Mouse (Mus musculus) G1E (cell line): ENCODE measurements at regions not wholly inside any gene's neighbourhood (a gene's known extent, or its start where the extent isn't known, plus 50 kb on each side); places are given as distances from the start of the nearest gene placed in this dataset.

Source experiments
- CTCF ChIP-seq: IDR thresholded peaks from 2 replicates; pipeline ENCODE4 v1.5.1; 2012; ENCODE audit warnings: low read depth, low read length, inconsistent platforms, mixed read lengths
- GATA1 ChIP-seq: IDR thresholded peaks from 2 replicates; pipeline ENCODE4 v1.6.1; 2012; ENCODE audit warnings: borderline replicate concordance, low read length, inconsistent platforms, mixed read lengths
- GATA2 ChIP-seq: IDR thresholded peaks from 2 replicates; pipeline ENCODE4 v1.6.1; 2012; ENCODE audit warnings: low read depth, low read length, inconsistent platforms, borderline replicate concordance
- TAL1 ChIP-seq: conservative IDR thresholded peaks from 2 replicates; pipeline ENCODE4 v1.6.1; 2012; ENCODE audit warnings: low read depth, low read length, inconsistent platforms, mixed read lengths

GRCm38 (mm10) chr5:119082895-119083294 is 522.4 kb downstream of the Med13l start:
- TF ChIP-seq CTCF (no peak), GATA1 (no peak), TAL1 (no peak), GATA2 (no peak)
